Mouse (Mus musculus): ENCODE measurements around the gene Jpt2.

The Jpt2 gene

DNA sequence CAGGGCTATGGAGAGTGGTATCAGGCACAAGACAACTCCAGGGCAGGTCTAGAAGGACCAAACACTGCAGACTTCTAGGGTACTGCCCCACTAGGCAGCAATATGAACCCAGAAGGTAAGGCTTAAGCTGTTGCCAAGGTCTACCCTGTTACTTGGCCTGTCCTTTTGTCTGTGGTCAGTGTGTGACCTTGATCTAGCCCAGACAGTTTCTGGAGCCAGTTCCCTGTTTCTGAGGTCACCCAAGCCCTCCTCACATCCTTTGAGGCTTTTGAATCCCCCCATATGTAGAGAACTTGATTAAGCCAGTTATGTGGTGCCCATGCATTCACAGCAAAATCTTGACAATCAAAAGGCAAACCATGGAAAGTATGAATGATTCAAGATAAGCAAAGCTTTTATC lies 24.8 kb downstream of the Jpt2 start:
- CTCF ChIA-PET: interaction anchor here in 1 of 4 experiments (2.0 kb wide), 1 partner anchor 25 kb away, joined by 10 read pairs; the partner anchor contains the start of gene Jpt2
- POLR2A ChIA-PET: interaction anchor here in 3 of 4 experiments (0.5 to 7.6 kb wide), 15 partner anchors 11 to 408 kb away, joined by 3 to 51 read pairs (median 4); partner anchors contain the start of genes Jpt2 (in 3 of the 3), Eme2 (in 1 of the 3), Mrps34 (in 1 of the 3) and Traf7 (in 1 of the 3)

DNA sequence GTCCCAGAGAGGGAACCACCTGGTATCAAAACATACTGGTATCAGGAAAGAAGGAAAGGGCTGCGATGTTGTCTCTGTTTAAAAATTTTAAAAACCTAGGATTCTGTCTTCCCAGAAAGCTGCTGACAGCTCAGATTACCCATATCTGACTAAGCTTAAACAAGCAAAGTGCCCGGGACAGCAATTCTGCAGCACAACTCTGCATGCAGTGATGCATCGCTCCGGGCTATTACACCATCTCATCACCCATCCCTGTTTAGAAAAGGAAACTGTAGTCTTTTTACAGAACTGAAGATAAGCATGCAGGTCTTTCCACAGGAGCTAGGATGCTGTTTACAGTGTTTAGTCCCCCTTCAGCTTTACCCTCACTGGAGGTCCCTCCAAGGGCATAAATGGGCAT lies 25.6 kb downstream of the Jpt2 start:
- ChIA-PET CTCF (no interaction called here), POLR2A (interaction anchor here in 3 of 4 experiments (0.5 to 7.6 kb wide), 9 partner anchors 10 to 56 kb away, joined by 3 to 51 read pairs (median 3); partner anchors contain the start of gene Jpt2 (in 2 of the 3))

DNA sequence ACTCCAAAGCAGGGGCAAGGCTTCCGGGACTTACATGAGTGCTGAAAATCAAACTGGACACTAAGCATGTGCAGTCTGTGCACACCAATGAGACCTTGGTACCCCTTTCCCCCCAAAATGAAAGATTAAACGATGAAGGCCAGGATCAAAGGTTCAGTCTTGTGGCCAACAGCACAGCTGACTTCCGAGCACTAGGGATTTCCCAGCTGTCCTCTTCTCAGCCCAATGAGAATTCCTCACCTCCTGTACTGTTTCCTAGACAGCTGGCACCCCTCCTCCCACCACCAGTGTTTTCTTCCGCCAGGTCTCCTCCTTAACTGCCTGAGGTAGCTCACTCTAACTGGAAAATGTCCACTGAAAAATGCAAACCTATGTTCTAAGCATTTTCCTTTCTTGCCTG lies 27.3 kb downstream of the Jpt2 start:
- ChIA-PET CTCF (no interaction called here), POLR2A (interaction anchor here in 2 of 4 experiments (4.6 to 7.6 kb wide), 2 partner anchors 16 to 27 kb away, joined by 40 to 51 read pairs; partner anchors contain the start of gene Jpt2 (in 1 of the 2))

DNA sequence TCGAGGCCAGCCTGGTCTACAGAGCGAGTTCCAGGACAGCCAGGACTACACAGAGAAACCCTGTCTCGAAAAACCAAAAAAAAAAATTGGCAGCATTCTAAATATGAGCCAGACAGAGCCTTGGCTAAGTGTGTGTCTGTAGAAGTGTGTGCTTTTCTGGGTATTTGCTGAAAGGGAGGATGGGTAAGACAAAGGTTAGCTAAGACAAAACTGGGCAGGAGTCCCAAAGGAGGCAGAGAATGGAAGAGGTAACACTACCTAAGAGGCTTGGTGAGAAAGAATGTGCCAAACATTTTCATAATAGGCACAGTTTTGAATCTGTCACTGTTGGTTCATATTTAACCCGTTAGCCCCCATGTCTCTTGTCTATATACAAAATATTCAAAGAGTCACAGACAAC lies 28.1 kb downstream of the Jpt2 start:
- ChIA-PET CTCF (interaction anchor here in 1 of 4 experiments (0.6 kb wide), 1 partner anchor 246 kb away, joined by 3 read pairs; no protein-coding TSS in a partner anchor), POLR2A (interaction anchor here in 2 of 4 experiments (0.7 to 7.6 kb wide), 2 partner anchors 17 to 196 kb away, joined by 3 to 51 read pairs; partner anchors contain the start of gene Msrb1 (in 1 of the 2))

DNA sequence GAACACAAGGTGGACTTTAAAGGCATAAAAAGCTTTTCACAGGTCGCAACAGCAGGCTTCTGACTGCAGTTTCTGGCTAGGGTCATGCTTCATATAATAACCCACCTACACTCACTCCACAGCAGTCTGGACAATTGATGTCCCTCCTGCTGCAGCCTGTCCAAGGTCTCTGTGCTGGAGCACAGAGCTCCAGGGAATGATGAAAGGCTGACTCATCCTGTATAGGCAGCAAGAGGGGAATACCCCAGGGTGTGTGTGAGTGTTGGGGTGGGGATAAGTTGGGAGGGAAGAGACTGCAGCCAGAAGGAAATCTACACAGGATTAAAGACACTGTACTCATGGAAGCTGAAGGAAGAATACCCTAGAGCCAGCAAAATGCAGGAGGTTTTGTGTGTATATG lies 31.0 kb downstream of the Jpt2 start:
- ChIA-PET POLR2A (interaction anchor here in 3 of 4 experiments (0.6 to 3.1 kb wide), 12 partner anchors 7 to 86 kb away, joined by 3 to 16 read pairs (median 3); partner anchors contain the start of genes Cramp1l (in 1 of the 3), Eme2 (in 1 of the 3), Fahd1 (in 1 of the 3) and Ift140 (in 1 of the 3)), CTCF (interaction anchor here in 2 of 4 experiments (0.6 to 0.9 kb wide), 2 partner anchors 156 to 334 kb away, joined by 3 to 4 read pairs; no protein-coding TSS in a partner anchor)

DNA sequence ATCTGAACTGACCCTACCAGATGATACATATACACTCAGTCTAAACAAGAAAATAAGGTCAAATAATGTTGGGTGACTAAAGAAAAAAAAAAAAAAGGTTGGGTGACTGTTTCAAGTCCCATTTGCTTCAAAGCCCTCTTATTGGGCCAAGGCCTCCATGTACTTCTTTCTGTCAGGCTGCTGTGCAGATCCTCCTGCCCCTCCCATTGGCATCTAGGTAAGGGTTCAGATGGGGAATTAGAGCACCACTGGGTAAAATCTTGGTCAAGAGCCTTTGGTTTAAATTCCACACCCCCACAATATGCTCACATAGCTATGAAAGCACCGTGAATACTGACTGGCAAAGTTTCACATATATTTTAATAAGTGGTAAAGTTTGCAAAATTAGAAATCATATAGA lies 37.2 kb downstream of the Jpt2 start:
- CTCF ChIA-PET: interaction anchor here in 1 of 4 experiments (0.6 kb wide), 1 partner anchor 333 kb away, joined by 3 read pairs; no protein-coding TSS in a partner anchor
- POLR2A ChIA-PET: interaction anchor here in 1 of 4 experiments (0.6 to 1.4 kb wide), 3 partner anchors 12 to 439 kb away, joined by 3 to 5 read pairs (median 3); no protein-coding TSS in a partner anchor

DNA sequence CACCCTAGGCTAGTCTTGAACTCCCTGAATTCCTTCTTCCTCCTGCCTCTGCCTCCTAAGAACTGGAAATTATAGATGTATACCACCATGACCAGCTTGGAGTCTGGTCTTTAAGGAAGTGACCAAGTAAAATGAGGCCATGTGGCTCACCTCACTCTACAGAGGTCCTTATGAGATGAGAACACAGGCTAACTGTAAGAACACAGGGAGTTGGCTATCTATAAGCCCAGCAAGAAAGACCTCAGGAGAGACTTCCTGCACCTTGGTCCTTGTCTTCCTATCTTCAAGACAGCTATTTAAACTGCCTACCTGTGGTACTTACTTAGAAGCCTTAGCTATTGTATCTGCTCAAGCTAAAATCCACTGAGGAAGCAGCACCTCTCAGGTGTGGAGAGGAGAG lies 46.5 kb downstream of the Jpt2 start:
- POLR2A ChIA-PET: interaction anchor here in 1 of 4 experiments (0.5 to 1.3 kb wide), 2 partner anchors 23 to 227 kb away, joined by 3 read pairs; partner anchors contain the start of gene Mapk8ip3
- CTCF ChIA-PET: no interaction called here

DNA sequence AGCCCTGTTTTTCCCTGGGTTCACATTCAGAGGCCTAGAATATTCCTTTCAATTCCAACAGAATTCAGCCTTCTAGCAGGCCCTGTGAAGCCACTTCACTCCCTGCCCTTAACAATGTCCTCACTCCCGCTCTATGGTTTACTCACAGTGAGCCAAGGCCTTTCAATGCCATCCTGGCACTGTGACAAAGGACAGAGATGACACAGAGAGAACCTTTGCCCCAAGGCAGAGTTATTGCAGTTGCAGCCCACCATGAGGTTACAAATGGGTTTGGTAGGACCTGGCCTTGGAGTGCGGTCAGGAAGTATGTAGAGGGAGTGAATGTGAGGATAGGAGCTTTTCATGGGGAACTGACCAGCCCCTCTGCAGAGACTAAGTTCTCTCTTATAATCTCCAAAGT lies 52.9 kb downstream of the Jpt2 start:
- POLR2A ChIA-PET: interaction anchor here in 3 of 4 experiments (0.7 to 2.0 kb wide), 6 partner anchors 9 to 178 kb away, joined by 3 to 5 read pairs (median 3); partner anchors contain the start of genes Eme2 (in 2 of the 3) and Mrps34 (in 2 of the 3)
- CTCF ChIA-PET: no interaction called here

DNA sequence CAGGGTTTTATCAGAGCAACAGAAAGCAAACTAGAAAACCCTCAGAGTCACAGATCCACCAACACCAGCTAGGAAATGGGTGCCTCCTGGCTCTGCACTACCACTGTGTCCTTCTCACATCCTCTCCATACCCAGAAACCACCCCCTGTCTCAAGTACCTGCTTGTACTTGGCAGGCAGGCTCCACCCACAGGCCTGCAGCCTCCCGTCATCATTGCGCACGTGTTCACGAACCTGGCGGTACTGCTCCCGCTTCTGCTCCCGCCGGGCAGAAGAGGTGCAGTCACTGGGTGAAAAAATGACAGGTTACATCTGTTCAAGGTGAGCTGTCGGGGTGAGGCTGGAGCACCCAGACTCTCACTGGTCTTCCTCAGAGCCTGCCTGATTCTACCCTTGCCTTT lies 56.7 kb downstream of the Jpt2 start:
- ChIA-PET CTCF (interaction anchor here in 3 of 4 experiments (0.6 to 1.7 kb wide), 6 partner anchors 9 to 179 kb away, joined by 3 to 4 read pairs (median 3); partner anchors contain the start of genes Eme2 (in 1 of the 3), Mrps34 (in 1 of the 3), Nubp2 (in 1 of the 3) and Spsb3 (in 1 of the 3)), POLR2A (interaction anchor here in 2 of 4 experiments (1.0 to 2.6 kb wide), 3 partner anchors 9 to 31 kb away, joined by 3 to 7 read pairs (median 3); partner anchors contain the start of genes Eme2 (in 1 of the 2) and Mrps34 (in 1 of the 2))

DNA sequence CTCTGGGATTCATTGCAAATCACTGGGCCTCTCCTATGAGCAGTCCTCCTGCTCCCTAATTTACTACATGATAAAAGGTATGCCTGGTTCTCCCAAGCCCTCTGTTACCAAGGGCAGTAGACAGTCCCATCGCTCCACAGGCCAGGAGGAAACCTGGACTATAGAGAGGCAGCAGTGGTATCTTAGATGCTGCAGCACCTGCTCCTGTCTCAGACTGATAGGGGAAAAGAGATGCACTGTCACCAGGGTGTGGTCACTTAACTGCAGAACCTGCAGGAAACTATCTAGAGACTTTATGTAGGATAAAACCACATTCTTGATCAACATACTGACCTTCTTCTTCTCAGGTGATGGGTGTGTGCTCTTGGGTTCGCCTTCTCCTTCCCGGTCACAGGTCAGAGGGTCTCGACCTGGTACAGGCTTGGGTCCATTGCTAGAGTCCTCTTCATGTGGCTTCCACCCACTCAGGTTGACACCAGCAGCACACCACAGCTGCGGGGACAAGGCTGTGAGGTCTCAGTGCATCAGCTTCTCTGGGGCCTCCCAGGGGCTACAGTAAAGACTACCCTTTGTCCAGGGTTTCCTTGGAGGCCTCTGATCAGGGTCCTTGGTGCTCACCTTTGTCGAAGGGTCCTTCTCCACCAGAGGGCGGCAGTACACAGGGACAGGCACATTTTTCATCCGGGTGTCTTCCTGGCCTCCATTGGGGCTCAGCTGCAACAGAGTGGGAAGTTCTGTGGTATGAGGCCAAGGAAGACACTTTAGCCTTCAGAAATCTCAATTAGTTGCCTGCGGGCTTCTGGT lies 57.6 kb downstream of the Jpt2 start:
- CTCF ChIA-PET: interaction anchor here in 3 of 4 experiments (0.6 to 1.7 kb wide), 7 partner anchors 8 to 918 kb away, joined by 3 to 7 read pairs (median 3); partner anchors contain the start of genes Eme2 (in 1 of the 3), Mrps34 (in 1 of the 3), Nubp2 (in 1 of the 3) and Spsb3 (in 1 of the 3)
- POLR2A ChIA-PET: interaction anchor here in 2 of 4 experiments (1.0 to 2.6 kb wide), 7 partner anchors 8 to 57 kb away, joined by 3 to 7 read pairs (median 3); partner anchors contain the start of genes Eme2 (in 1 of the 2), Jpt2 (in 1 of the 2) and Mrps34 (in 1 of the 2)

DNA sequence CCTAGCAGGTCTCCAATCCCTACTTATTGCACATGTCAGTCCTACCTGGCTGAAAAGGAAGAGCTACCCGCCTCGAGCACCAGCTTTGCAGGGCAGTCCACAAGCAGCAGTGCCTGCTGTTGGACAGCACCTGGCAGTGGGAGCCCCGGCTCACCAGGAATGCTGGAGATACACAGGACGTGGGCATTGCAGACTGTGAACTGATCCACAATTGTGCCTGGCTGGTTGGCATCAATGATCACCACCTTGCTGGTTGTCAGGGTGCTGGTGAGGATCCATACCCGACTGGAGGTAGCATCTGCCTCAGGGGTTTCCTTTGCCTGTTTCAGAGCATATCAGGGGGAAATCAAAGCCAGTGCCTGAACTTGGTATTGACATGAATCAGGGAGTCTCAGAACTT lies 58.4 kb downstream of the Jpt2 start:
- CTCF ChIA-PET: interaction anchor here in 1 of 4 experiments (0.7 kb wide), 1 partner anchor 146 kb away, joined by 3 read pairs; no protein-coding TSS in a partner anchor
- POLR2A ChIA-PET: interaction anchor here in 2 of 4 experiments (0.8 to 2.6 kb wide), 6 partner anchors 11 to 58 kb away, joined by 3 to 7 read pairs (median 4); partner anchors contain the start of gene Jpt2 (in 1 of the 2)

DNA sequence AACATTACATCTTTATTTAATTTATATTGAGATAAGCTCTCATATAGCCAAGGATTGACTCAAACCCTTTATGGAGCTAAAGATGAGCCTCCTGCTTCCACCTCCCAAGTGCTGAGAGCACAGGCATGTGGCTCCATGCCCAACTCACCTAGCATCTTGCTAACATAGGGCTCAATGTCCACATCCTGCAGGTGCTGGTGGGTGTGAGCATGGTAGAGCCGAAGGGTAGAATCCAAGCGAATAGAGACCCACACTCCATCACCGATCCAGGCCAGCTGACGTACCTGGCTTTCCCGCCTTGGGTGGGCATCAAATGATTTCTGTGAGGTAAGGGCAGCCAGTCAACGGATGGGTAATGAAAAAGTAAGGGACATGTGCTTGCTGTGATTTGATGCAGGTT lies 60.5 kb downstream of the Jpt2 start:
- ChIA-PET POLR2A (interaction anchor here in 3 of 4 experiments (0.8 to 2.9 kb wide), 9 partner anchors 9 to 50 kb away, joined by 3 to 18 read pairs (median 4); partner anchors contain the start of genes Fahd1 (in 2 of the 3), Nubp2 (in 2 of the 3), Spsb3 (in 2 of the 3) and Mapk8ip3 (in 1 of the 3)), CTCF (no interaction called here)

DNA sequence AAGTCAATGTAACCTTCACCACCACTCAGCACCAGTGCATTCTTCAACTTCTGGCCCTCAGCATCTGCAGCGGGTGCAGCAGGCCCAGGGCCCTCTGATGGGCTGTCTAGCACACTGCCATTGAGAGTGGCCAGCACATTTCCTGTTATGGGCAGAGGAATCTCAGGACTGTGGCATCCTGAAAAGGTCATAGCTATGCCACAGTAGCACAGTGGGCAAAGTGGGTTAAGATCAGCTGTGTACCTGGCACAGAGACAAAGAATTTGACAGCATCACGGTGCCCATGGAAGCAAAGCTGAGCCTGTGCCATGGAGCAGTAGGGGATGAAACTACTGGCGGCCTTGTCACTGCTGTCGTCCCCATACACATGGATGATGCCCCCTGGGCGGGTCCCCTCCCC lies 61.3 kb downstream of the Jpt2 start:
- POLR2A ChIA-PET: interaction anchor here (0.6 to 2.9 kb wide), 9 partner anchors 8 to 208 kb away, joined by 3 to 18 read pairs (median 4); partner anchors contain the start of genes Fahd1 (in 2 of the 4), Nubp2 (in 2 of the 4), Spsb3 (in 2 of the 4) and Mapk8ip3 (in 1 of the 4)
- CTCF ChIA-PET: interaction anchor here in 1 of 4 experiments (0.6 kb wide), 1 partner anchor 46 kb away, joined by 3 read pairs; no protein-coding TSS in a partner anchor

DNA sequence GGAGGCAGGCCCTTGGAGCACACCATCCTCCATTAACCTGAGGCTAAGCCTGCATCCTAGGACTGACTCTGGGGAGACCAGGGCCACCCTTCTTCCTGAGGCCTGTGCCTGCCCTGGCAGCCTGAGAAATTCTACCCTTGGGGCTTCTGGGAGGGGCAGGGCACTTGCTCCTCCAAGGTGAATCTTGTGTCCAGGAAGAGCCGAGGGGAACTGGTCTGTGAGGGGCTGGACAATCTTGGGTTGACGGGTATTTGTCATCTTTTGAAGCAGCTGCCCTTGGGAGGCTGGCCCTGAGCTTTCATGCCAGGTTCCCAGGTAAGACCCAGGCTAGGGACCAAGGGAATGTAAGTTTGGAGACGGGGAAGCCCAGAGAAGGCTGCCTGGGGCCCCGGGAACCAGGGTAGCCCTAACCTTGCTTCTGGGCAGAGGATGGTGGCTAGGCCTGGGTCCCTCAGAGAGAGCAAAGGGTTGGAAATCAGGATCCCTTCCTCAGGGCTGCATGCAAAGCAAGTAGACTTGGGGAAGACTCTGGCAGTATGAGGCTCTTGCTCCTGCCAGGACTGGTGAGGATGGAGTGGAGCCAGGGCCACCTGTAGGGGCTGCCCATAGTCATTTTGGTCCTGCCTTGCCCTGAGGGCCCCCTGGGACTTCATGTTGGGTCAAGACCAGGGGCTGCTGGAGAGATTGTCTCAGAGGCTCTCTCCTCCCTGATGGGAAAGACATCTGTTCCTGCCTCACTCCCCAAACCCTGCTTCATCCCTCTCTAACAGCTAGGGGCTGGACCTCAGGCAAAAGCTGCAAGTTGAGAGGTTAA lies 62.2 kb downstream of the Jpt2 start:
- CTCF ChIA-PET: interaction anchor here in 1 of 4 experiments (0.6 kb wide), 1 partner anchor 47 kb away, joined by 3 read pairs; no protein-coding TSS in a partner anchor
- POLR2A ChIA-PET: interaction anchor here in 3 of 4 experiments (0.6 to 18.3 kb wide), 5 partner anchors 9 to 54 kb away, joined by 3 to 338 read pairs (median 9); partner anchors contain the start of genes Fahd1 (in 1 of the 3), Igfals (in 1 of the 3), Nubp2 (in 1 of the 3) and Spsb3 (in 1 of the 3)

DNA sequence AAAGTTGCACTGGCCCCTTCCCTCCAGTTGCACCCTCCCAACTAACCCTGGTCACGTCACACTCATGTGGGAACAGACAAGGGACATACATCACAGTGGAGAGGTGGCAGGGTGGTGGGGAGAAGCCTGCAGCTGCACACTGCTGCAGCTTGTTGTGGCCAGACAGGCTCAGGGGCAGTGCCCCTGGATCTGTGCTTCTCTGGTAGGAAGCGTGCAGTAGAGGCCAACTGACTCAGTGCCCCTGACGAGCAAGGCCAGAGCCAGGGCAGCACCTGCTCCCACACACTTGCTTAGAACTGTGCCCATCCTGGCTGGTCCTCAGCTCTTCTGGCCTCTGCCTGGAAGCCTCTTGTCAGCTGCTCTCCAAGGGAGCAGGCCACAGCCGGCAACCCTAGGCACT lies 62.9 kb downstream of the Jpt2 start:
- ChIA-PET POLR2A (interaction anchor here in 3 of 4 experiments (0.6 to 18.3 kb wide), 12 partner anchors 10 to 176 kb away, joined by 3 to 338 read pairs (median 4); partner anchors contain the start of genes Fahd1 (in 1 of the 3), Igfals (in 1 of the 3), Ndufb10 (in 1 of the 3) and Nubp2 (in 1 of the 3)), CTCF (no interaction called here)

DNA sequence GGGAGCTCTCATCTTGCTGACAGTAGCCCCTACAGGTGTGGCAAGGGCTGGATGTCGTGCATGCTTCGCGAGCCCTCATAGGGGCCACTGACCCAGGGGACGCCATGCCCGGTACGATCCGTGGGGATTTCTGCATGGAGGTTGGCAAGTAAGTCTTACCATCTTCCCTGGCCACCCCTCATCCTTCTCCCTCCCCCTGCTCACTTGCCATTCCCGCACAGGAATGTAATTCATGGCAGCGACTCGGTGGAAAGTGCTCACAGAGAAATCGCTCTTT lies 63.6 kb downstream of the Jpt2 start:
- ChIA-PET POLR2A (interaction anchor here in 3 of 4 experiments (0.6 to 18.3 kb wide), 25 partner anchors 9 to 936 kb away, joined by 3 to 338 read pairs (median 4); partner anchors contain the start of genes Fahd1 (in 2 of the 3), Nubp2 (in 2 of the 3), Spsb3 (in 2 of the 3) and Ccnf (in 1 of the 3)), CTCF (interaction anchor here in 1 of 4 experiments (0.6 kb wide), 1 partner anchor 671 kb away, joined by 10 read pairs; no protein-coding TSS in a partner anchor)

Measured in embryonic stem cell, embryonic (primary cell).